Mouse (Mus musculus): Measurements from ENCODE around the gene C9orf72.

DNA sequence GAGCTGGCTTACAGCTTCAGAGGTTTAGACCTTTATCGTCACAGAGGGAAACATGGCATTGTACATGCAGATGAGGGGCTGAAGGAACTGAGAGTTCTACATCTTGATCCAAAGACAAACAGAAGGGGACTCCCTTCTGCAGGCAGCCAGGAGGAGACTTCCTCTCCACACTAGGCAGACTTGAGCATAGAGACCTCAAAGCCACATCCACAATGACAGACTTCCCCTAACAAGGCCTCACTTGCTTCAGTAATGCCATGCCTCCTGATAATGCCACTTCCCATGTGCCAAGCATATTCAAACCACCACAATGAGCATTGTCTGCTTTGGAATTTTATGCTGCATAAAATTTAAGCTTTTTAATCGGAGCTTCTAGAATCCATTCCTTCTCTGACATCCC is 15.8 kb upstream of the C9orf72 start:
- TF ChIP-seq CTCF (IDR thresholded peaks at IDR 0.05; ENCODE audit: control insufficient read depth, insufficient read depth, low read length), result no peak
- TF ChIP-seq POLR2A (IDR thresholded peaks at IDR 0.05; ENCODE audit: borderline replicate concordance, control insufficient read depth, low read depth, low read length), result no peak
